Mouse (Mus musculus): ENCODE results near the gene Zfp787.

GRCm38 (mm10) chr7:6173872-6174271 is 18.1 kb upstream of the Zfp787 start:
- no peak for TF ChIP-seq POLR2A (IDR thresholded peaks at IDR 0.05; ENCODE audit: borderline replicate concordance, control insufficient read depth, low read depth, low read length)
- TF ChIP-seq CTCF (IDR thresholded peaks at IDR 0.05; ENCODE audit: control insufficient read depth, insufficient read depth, low read length): no peak
